Mouse (Mus musculus): ENCODE results near the gene Tmem95. TPM values are rescaled to one million over a fixed set of nuclear protein-coding genes. Genes with fewer than 3 reads are reported as not detected.

Tmem95 gene
- polyA plus RNA-seq, 1 experiment from 2014 or later = not detected

DNA sequence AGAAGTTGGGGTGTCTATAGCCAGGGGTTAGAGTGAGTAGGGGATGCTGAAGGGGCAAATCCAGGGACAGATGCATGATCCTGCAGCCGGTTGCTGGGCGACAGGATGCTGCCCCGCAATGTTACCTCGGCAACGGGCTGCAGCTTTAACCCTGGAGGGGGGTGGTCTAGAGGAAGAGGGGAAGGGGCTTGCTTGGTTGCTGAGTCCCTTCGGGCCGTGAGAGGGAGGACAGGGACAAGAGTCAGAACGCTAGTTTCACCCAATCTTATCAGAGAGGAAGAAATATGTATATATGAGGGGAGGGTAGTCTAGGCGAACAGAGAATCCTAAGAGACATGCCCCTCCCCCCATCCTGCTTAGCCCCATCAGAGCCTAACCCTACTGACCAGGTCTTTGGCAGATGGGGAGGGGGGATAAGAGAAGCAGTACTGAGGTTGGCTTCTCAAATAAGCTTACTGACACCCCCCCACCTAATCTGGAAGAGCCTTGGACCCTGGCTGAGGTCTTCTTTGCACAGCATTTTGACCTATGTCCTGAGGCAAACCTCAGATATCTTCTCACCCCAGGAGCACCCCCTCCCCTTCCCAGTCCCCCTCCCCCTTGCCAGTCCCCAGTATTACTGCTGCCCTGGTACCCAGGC lies 42.4 kb downstream of the Tmem95 start:
- ATAC-seq (ENCODE audit: low read depth) = no peak
- H3K4me3 ChIP-seq (ENCODE audit: low read depth, low read length) = no peak overlapping the region
- no peaks in the 10 kb centered on the region for H3K9me3 ChIP-seq (replicated peaks; ENCODE audit: control insufficient read depth, low read length)
- peaks cover 43% of the 10 kb centered on the region for H3K4me1 ChIP-seq (ENCODE audit: control insufficient read depth, low read depth, low read length)
- no peak overlapping the region for H3K27ac ChIP-seq (ENCODE audit: low read length)
- no peak overlapping the region for H3K9ac ChIP-seq (ENCODE audit: low read depth, low read length)
- peaks cover 53% of the 10 kb centered on the region for H3K27me3 ChIP-seq (ENCODE audit: control insufficient read depth, insufficient read depth, low read depth, low read length)
- no peak overlapping the region for H3K4me2 ChIP-seq (ENCODE audit: low read depth, low read length)
- H3K36me3 ChIP-seq (ENCODE audit: control insufficient read depth, insufficient read depth) = 0 out of 2 replicates have a peak, but pooled peaks cover 2% of the 10 kb centered on the region
- 23% methylated on average over 9 of the region's 9 CpGs for WGBS (ENCODE audit: insufficient replicate concordance)

GRCm38 (mm10) chr11:69834001-69834549 lies 43.7 kb downstream of the Tmem95 start:
- Histone ChIP-seq H3K4me3 (ENCODE audit: low read depth, low read length) (peak overlapping the region; percentile 47), H3K36me3 (ENCODE audit: control insufficient read depth, insufficient read depth) (no peaks in the 10 kb centered on the region), H3K27ac (ENCODE audit: low read length) (0 out of 2 replicates have a peak overlapping the region, but pooled peaks have one; percentile 3), H3K9me3 (replicated peaks; ENCODE audit: control insufficient read depth, low read length) (no peaks in the 10 kb centered on the region), H3K9ac (ENCODE audit: low read depth, low read length) (peak overlapping the region; percentile 66), H3K4me1 (ENCODE audit: control insufficient read depth, low read depth, low read length) (peaks cover 37% of the 10 kb centered on the region), H3K27me3 (ENCODE audit: control insufficient read depth, insufficient read depth, low read depth, low read length) (peaks cover 53% of the 10 kb centered on the region), H3K4me2 (ENCODE audit: low read depth, low read length) (peak overlapping the region; percentile 78)
- 3% methylated on average over 45 of the region's 48 CpGs for WGBS (ENCODE audit: insufficient replicate concordance)
- ATAC-seq (ENCODE audit: low read depth) = peak; percentile 20

- Histone ChIP-seq H3K4me1 (ENCODE audit: control insufficient read depth, low read depth, low read length) (peaks cover 37% of the 10 kb centered on the region), H3K9ac (ENCODE audit: low read depth, low read length) (peak overlapping the region; percentile 66), H3K4me2 (ENCODE audit: low read depth, low read length) (peak overlapping the region; percentile 78), H3K4me3 (ENCODE audit: low read depth, low read length) (peak overlapping the region; percentile 47), H3K27ac (ENCODE audit: low read length) (no peak overlapping the region), H3K36me3 (ENCODE audit: control insufficient read depth, insufficient read depth) (no peaks in the 10 kb centered on the region), H3K9me3 (replicated peaks; ENCODE audit: control insufficient read depth, low read length) (no peaks in the 10 kb centered on the region), H3K27me3 (ENCODE audit: control insufficient read depth, insufficient read depth, low read depth, low read length) (peaks cover 53% of the 10 kb centered on the region)
- ATAC-seq (ENCODE audit: low read depth) = no peak
- 32% methylated on average over 8 of the region's 8 CpGs for WGBS (ENCODE audit: insufficient replicate concordance)
Observed at GRCm38 (mm10) chr11:69833554-69833953, 44.3 kb downstream of the Tmem95 start.

DNA sequence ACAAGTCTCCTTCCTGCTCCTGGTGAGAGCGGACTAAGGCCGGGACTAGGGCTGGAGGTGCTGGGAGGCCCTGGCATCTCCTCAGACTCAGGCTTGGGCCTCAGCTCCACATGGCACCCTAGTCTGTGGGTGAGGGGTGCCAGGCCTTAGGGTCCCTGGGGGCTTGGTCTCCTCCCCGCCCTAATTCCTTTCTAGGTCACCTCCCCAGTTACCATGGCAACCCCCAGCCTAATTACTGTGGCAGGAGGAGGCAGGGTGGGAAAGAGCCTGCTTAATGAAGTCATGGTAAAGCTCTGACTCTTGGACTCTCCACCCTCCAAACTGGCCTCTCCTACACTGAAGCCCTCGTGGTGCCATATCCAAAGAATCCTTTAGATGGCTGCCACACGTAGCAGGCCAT lies 49.0 kb downstream of the Tmem95 start:
- no peak for ATAC-seq (ENCODE audit: low read depth)
- Histone ChIP-seq H3K4me2 (ENCODE audit: low read depth, low read length) (no peak overlapping the region), H3K4me3 (ENCODE audit: low read depth, low read length) (no peak overlapping the region), H3K27me3 (ENCODE audit: control insufficient read depth, insufficient read depth, low read depth, low read length) (peaks cover 14% of the 10 kb centered on the region), H3K36me3 (ENCODE audit: control insufficient read depth, insufficient read depth) (no peaks in the 10 kb centered on the region), H3K9ac (ENCODE audit: low read depth, low read length) (no peak overlapping the region), H3K27ac (ENCODE audit: low read length) (no peak overlapping the region), H3K9me3 (replicated peaks; ENCODE audit: control insufficient read depth, low read length) (no peaks in the 10 kb centered on the region), H3K4me1 (ENCODE audit: control insufficient read depth, low read depth, low read length) (peaks cover 6% of the 10 kb centered on the region)
- WGBS (ENCODE audit: insufficient replicate concordance) = 81% methylated on average over 5 of the region's 5 CpGs

Small RNA genes lying within 50 kb of the gene (microRNA-seq; reads per million reads assigned to microRNA genes)
- gene Mir6924 = not detected

Other genes with a start within 250 kb of the Tmem95 start
- gene Fxr2, start 245.0 kb downstream of the Tmem95 start, polyA plus RNA-seq (2015; fragmentation: Nextera tagmentation; extraction: Ambion mirVana) = 7.0 and 8.1 TPM in 2 replicates
- 0.11 TPM in 1 of 2 replicates, not detected in the other for gene Sox15, start 222.7 kb downstream of the Tmem95 start, polyA plus RNA-seq (2015; fragmentation: Nextera tagmentation; extraction: Ambion mirVana)
- 34.5 and 35.0 TPM in 2 replicates for gene Mpdu1, start 215.4 kb downstream of the Tmem95 start, polyA plus RNA-seq (2015; fragmentation: Nextera tagmentation; extraction: Ambion mirVana)
- 32.0 and 35.4 TPM in 2 replicates for gene Cd68, start 211.9 kb downstream of the Tmem95 start, polyA plus RNA-seq (2015; fragmentation: Nextera tagmentation; extraction: Ambion mirVana)
- 223 and 225 TPM in 2 replicates for gene Eif4a1, start 205.6 kb downstream of the Tmem95 start, polyA plus RNA-seq (2015; fragmentation: Nextera tagmentation; extraction: Ambion mirVana)
- gene Senp3, start 195.9 kb downstream of the Tmem95 start, polyA plus RNA-seq (2015; fragmentation: Nextera tagmentation; extraction: Ambion mirVana) = 22.7 and 24.9 TPM in 2 replicates
- 0.17 and 0.40 TPM in 2 replicates for gene Tnfsf13, start 192.2 kb downstream of the Tmem95 start, polyA plus RNA-seq (2015; fragmentation: Nextera tagmentation; extraction: Ambion mirVana)
- 2.5 and 2.8 TPM in 2 replicates for gene Tnfsf12, start 182.2 kb downstream of the Tmem95 start, polyA plus RNA-seq (2015; fragmentation: Nextera tagmentation; extraction: Ambion mirVana)
- gene Tnfsfm13, start 181.9 kb downstream of the Tmem95 start, polyA plus RNA-seq (2015; fragmentation: Nextera tagmentation; extraction: Ambion mirVana) = 0.95 and 1.1 TPM in 2 replicates
- gene Polr2a, start 119.4 kb downstream of the Tmem95 start, polyA plus RNA-seq (2015; fragmentation: Nextera tagmentation; extraction: Ambion mirVana) = 11.1 and 11.9 TPM in 2 replicates
- 0.07 TPM in 1 of 2 replicates, not detected in the other for gene Slc35g3, start 116.0 kb downstream of the Tmem95 start, polyA plus RNA-seq (2015; fragmentation: Nextera tagmentation; extraction: Ambion mirVana)
- gene Zbtb4, start 112.1 kb downstream of the Tmem95 start, polyA plus RNA-seq (2015; fragmentation: Nextera tagmentation; extraction: Ambion mirVana) = 0.61 and 0.81 TPM in 2 replicates
- gene Chrnb1, start 82.1 kb downstream of the Tmem95 start, polyA plus RNA-seq (2015; fragmentation: Nextera tagmentation; extraction: Ambion mirVana) = 0.61 and 0.96 TPM in 2 replicates
- 0.19 and 0.21 TPM in 2 replicates for gene Fgf11, start 76.2 kb downstream of the Tmem95 start, polyA plus RNA-seq (2015; fragmentation: Nextera tagmentation; extraction: Ambion mirVana)
- 0.62 and 1.0 TPM in 2 replicates for gene Tmem102, start 72.4 kb downstream of the Tmem95 start, polyA plus RNA-seq (2015; fragmentation: Nextera tagmentation; extraction: Ambion mirVana)
- gene Gm39566, start 62.7 kb downstream of the Tmem95 start, polyA plus RNA-seq (2015; fragmentation: Nextera tagmentation; extraction: Ambion mirVana) = not detected in 2 replicates
- gene Spem2, start 59.6 kb downstream of the Tmem95 start, polyA plus RNA-seq (2015; fragmentation: Nextera tagmentation; extraction: Ambion mirVana) = not detected in 2 replicates
- not detected in 2 replicates for gene Spem1, start 55.8 kb downstream of the Tmem95 start, polyA plus RNA-seq (2015; fragmentation: Nextera tagmentation; extraction: Ambion mirVana)
- gene Nlgn2, start 40.2 kb downstream of the Tmem95 start, polyA plus RNA-seq (2015; fragmentation: Nextera tagmentation; extraction: Ambion mirVana) = 0.66 and 0.83 TPM in 2 replicates
- gene Tmem256, start 39.5 kb downstream of the Tmem95 start, polyA plus RNA-seq (2015; fragmentation: Nextera tagmentation; extraction: Ambion mirVana) = 404 and 413 TPM in 2 replicates
- 22.0 and 27.8 TPM in 2 replicates for gene Plscr3, start 31.6 kb downstream of the Tmem95 start, polyA plus RNA-seq (2015; fragmentation: Nextera tagmentation; extraction: Ambion mirVana)
- gene Tnk1, start 19.3 kb downstream of the Tmem95 start, polyA plus RNA-seq (2015; fragmentation: Nextera tagmentation; extraction: Ambion mirVana) = 0.74 and 0.96 TPM in 2 replicates
- 1.3 and 1.4 TPM in 2 replicates for gene Kctd11, start 3.4 kb upstream of the Tmem95 start, polyA plus RNA-seq (2015; fragmentation: Nextera tagmentation; extraction: Ambion mirVana)
- gene Acap1, start 17.5 kb upstream of the Tmem95 start, polyA plus RNA-seq (2015; fragmentation: Nextera tagmentation; extraction: Ambion mirVana) = 6.5 and 6.8 TPM in 2 replicates
- gene 2810408A11Rik, start 23.0 kb upstream of the Tmem95 start, polyA plus RNA-seq (2015; fragmentation: Nextera tagmentation; extraction: Ambion mirVana) = 0.46 and 0.76 TPM in 2 replicates
- 2.2 and 2.6 TPM in 2 replicates for gene Neurl4, start 23.1 kb upstream of the Tmem95 start, polyA plus RNA-seq (2015; fragmentation: Nextera tagmentation; extraction: Ambion mirVana)
- gene Gps2, start 35.9 kb upstream of the Tmem95 start, polyA plus RNA-seq (2015; fragmentation: Nextera tagmentation; extraction: Ambion mirVana) = 81.1 and 83.1 TPM in 2 replicates
- 1,065 and 1,134 TPM in 2 replicates for gene Eif5a, start 43.9 kb upstream of the Tmem95 start, polyA plus RNA-seq (2015; fragmentation: Nextera tagmentation; extraction: Ambion mirVana)
- gene Ybx2, start 57.8 kb upstream of the Tmem95 start, polyA plus RNA-seq (2015; fragmentation: Nextera tagmentation; extraction: Ambion mirVana) = 0.18 TPM in 1 of 2 replicates, not detected in the other
- 18.4 and 22.6 TPM in 2 replicates for gene Slc2a4, start 70.2 kb upstream of the Tmem95 start, polyA plus RNA-seq (2015; fragmentation: Nextera tagmentation; extraction: Ambion mirVana)
- 5.4 and 11.7 TPM in 2 replicates for gene Cldn7, start 86.8 kb upstream of the Tmem95 start, polyA plus RNA-seq (2015; fragmentation: Nextera tagmentation; extraction: Ambion mirVana)
- 7.1 and 7.3 TPM in 2 replicates for gene Ctdnep1, start 103.1 kb upstream of the Tmem95 start, polyA plus RNA-seq (2015; fragmentation: Nextera tagmentation; extraction: Ambion mirVana)
- gene Elp5, start 104.5 kb upstream of the Tmem95 start, polyA plus RNA-seq (2015; fragmentation: Nextera tagmentation; extraction: Ambion mirVana) = 55.1 and 57.2 TPM in 2 replicates
- 255 and 280 TPM in 2 replicates for gene Gabarap, start 113.1 kb upstream of the Tmem95 start, polyA plus RNA-seq (2015; fragmentation: Nextera tagmentation; extraction: Ambion mirVana)
- gene Phf23, start 117.8 kb upstream of the Tmem95 start, polyA plus RNA-seq (2015; fragmentation: Nextera tagmentation; extraction: Ambion mirVana) = 17.5 and 18.2 TPM in 2 replicates
- gene Dvl2, start 122.6 kb upstream of the Tmem95 start, polyA plus RNA-seq (2015; fragmentation: Nextera tagmentation; extraction: Ambion mirVana) = 4.4 and 5.1 TPM in 2 replicates
- 127 and 138 TPM in 2 replicates for gene Acadvl, start 137.4 kb upstream of the Tmem95 start, polyA plus RNA-seq (2015; fragmentation: Nextera tagmentation; extraction: Ambion mirVana)
- gene Dlg4, start 138.9 kb upstream of the Tmem95 start, polyA plus RNA-seq (2015; fragmentation: Nextera tagmentation; extraction: Ambion mirVana) = 0.40 and 0.53 TPM in 2 replicates
- 5.0 and 6.0 TPM in 2 replicates for gene Asgr1, start 176.1 kb upstream of the Tmem95 start, polyA plus RNA-seq (2015; fragmentation: Nextera tagmentation; extraction: Ambion mirVana)
- gene Asgr2, start 214.6 kb upstream of the Tmem95 start, polyA plus RNA-seq (2015; fragmentation: Nextera tagmentation; extraction: Ambion mirVana) = 12.9 and 13.1 TPM in 2 replicates